ENCODE assay signal across 11 mouse cellular contexts in genomic region chr14:119895765-119896465, GRCm38 (mm10).
DNase-seq lines count a peak whose midpoint lies in the region; ATAC-seq and TF ChIP-seq lines count a peak whose summit lies in the region.
"Had no signal": no experiment of that assay in that cellular context is flagged by ENCODE, and none has a peak within 500 bp of the region (broad histone marks: within the 10 kb centered on the region; RNA-seq: fewer than 3 reads in every experiment).

No protein-coding gene starts in this region.

- H3K27me3 ChIP-seq in kidney, embryonic 16.5 days (ENCODE audit: insufficient read depth, low read length) = no peaks in the 10 kb centered on the region
- H3K27me3 ChIP-seq in kidney, adult 2 months (replicated peaks; ENCODE audit: control insufficient read depth, insufficient read depth, low read length) = no peaks in the 10 kb centered on the region
- H3K27me3 ChIP-seq in midbrain, embryonic 14.5 days (ENCODE audit: control insufficient read depth, insufficient read depth, low read length) = no peaks in the 10 kb centered on the region
- no peaks in the 10 kb centered on the region for H3K27me3 ChIP-seq in stomach, postnatal 0 days (ENCODE audit: control insufficient read depth, insufficient read depth, low read length)
- H3K27me3 ChIP-seq: forebrain, embryonic 15.5 days had no signal

- TF ChIP-seq CTCF in kidney, adult 2 months (conservative IDR thresholded peaks at IDR 0.05; ENCODE audit: insufficient read depth, insufficient read length, low read depth, low read length) = no peak
- TF ChIP-seq CTCF in stomach, postnatal 0 days (IDR thresholded peaks at IDR 0.05; ENCODE audit: low read depth) = no peak

- no peaks in the 10 kb centered on the region for H3K9me3 ChIP-seq in kidney, embryonic 16.5 days (ENCODE audit: low read length)
- no peaks in the 10 kb centered on the region for H3K9me3 ChIP-seq in midbrain, embryonic 14.5 days (ENCODE audit: control insufficient read depth, low read length)
- H3K9me3 ChIP-seq in stomach, postnatal 0 days (ENCODE audit: control insufficient read depth, low read length) = no peaks in the 10 kb centered on the region
- H3K9me3 ChIP-seq: forebrain, embryonic 15.5 days had no signal

- WGBS in kidney, embryonic 16.5 days = 33% methylated on average over 10 of the region's 10 CpGs
- 44% methylated on average over 10 of the region's 10 CpGs for WGBS in kidney, adult 2 months
- 63% methylated on average over 10 of the region's 10 CpGs for WGBS in midbrain, embryonic 14.5 days
- WGBS in stomach, postnatal 0 days = 54% methylated on average over 10 of the region's 10 CpGs

- H3K4me1 ChIP-seq in kidney, embryonic 16.5 days (ENCODE audit: insufficient read depth, low read length) = peaks cover 11% of the 10 kb centered on the region; the same call in 1 of the 2 replicates
- H3K4me1 ChIP-seq in kidney, adult 2 months (ENCODE audit: control insufficient read depth, insufficient read depth, low read length) = no peaks in the 10 kb centered on the region
- peaks cover 3% of the 10 kb centered on the region; the same call in 1 of the 2 replicates for H3K4me1 ChIP-seq in midbrain, embryonic 14.5 days (ENCODE audit: control insufficient read depth, insufficient read depth, low read length)
- H3K4me1 ChIP-seq in stomach, postnatal 0 days (replicated peaks; ENCODE audit: control insufficient read depth, insufficient read depth) = no peaks in the 10 kb centered on the region
- H3K4me1 ChIP-seq: forebrain, embryonic 15.5 days had no signal

- TF ChIP-seq EP300 in stomach, postnatal 0 days (optimal IDR thresholded peaks at IDR 0.05) = no peak

- H3K4me3 ChIP-seq in kidney, embryonic 16.5 days (ENCODE audit: low read length) = no peak overlapping the region
- no peak overlapping the region for H3K4me3 ChIP-seq in kidney, adult 2 months (ENCODE audit: insufficient read depth, low read depth, low read length)
- no peak overlapping the region for H3K4me3 ChIP-seq in midbrain, embryonic 14.5 days (replicated peaks; ENCODE audit: low read depth, low read length)
- H3K4me3 ChIP-seq in stomach, postnatal 0 days (ENCODE audit: low read depth, low read length) = no peak overlapping the region
- H3K4me3 ChIP-seq: forebrain, embryonic 15.5 days had no signal

- no peak for DNase-seq in kidney, adult 2 months
- DNase-seq in brain, adult 2 months (ENCODE audit: low read depth, low spot score) = peak; percentile 23
- peak; percentile 18 for DNase-seq in embryo, embryonic 9.5 days (ENCODE audit: extremely low spot score)
- DNase-seq in midbrain, embryonic 14.5 days = peak; percentile 60
- no peak for DNase-seq in stomach, postnatal 0 days (ENCODE audit: low spot score)
- no peak for DNase-seq in lung, postnatal 14 days
- DNase-seq: adrenal gland, adult 2 months had no signal

- TF ChIP-seq POLR2A in kidney, adult 2 months (IDR thresholded peaks at IDR 0.05; ENCODE audit: low read depth, low read length) = no peak

- no peak overlapping the region for H3K27ac ChIP-seq in kidney, embryonic 16.5 days (ENCODE audit: low read length)
- no peak overlapping the region for H3K27ac ChIP-seq in kidney, adult 2 months (ENCODE audit: insufficient read depth, low read depth, low read length)
- 0 out of 2 replicates have a peak overlapping the region, but pooled peaks have one; percentile 6 for H3K27ac ChIP-seq in midbrain, embryonic 14.5 days (replicated peaks; ENCODE audit: low read depth, low read length)
- no peak overlapping the region for H3K27ac ChIP-seq in stomach, postnatal 0 days (replicated peaks)
- H3K27ac ChIP-seq: forebrain, embryonic 15.5 days had no signal

- H3K36me3 ChIP-seq in kidney, embryonic 16.5 days (ENCODE audit: insufficient read depth, low read length) = no peaks in the 10 kb centered on the region
- no peaks in the 10 kb centered on the region for H3K36me3 ChIP-seq in kidney, adult 2 months (ENCODE audit: control insufficient read depth, insufficient read depth, low read length)
- H3K36me3 ChIP-seq in midbrain, embryonic 14.5 days (ENCODE audit: control insufficient read depth, insufficient read depth, low read length) = no peaks in the 10 kb centered on the region
- H3K36me3 ChIP-seq in stomach, postnatal 0 days (ENCODE audit: control insufficient read depth, insufficient read depth, low read length) = no peaks in the 10 kb centered on the region
- H3K36me3 ChIP-seq: forebrain, embryonic 15.5 days had no signal

- peak; percentile 27; the same call in 1 of the 2 replicates for ATAC-seq in kidney, embryonic 16.5 days (ENCODE audit: low FRiP score, low TSS enrichment)
- no peak; the same call in 1 of the 2 replicates for ATAC-seq in midbrain, embryonic 14.5 days (ENCODE audit: low FRiP score, low TSS enrichment)
- no peak for ATAC-seq in CD4-positive, CD25-positive, alpha-beta regulatory T cell, adult 4 months
- ATAC-seq in stomach, postnatal 0 days (ENCODE audit: low FRiP score, low TSS enrichment) = no peak
- ATAC-seq: forebrain, embryonic 15.5 days; lung, postnatal 0 days had no signal

- no peak overlapping the region for H3K9ac ChIP-seq in kidney, embryonic 16.5 days (replicated peaks; ENCODE audit: low read length)
- no peak overlapping the region for H3K9ac ChIP-seq in midbrain, embryonic 14.5 days (replicated peaks; ENCODE audit: low read length)
- no peak overlapping the region for H3K9ac ChIP-seq in stomach, postnatal 0 days (ENCODE audit: low read length)
- H3K9ac ChIP-seq: forebrain, embryonic 15.5 days had no signal

- no peak overlapping the region for H3K4me2 ChIP-seq in kidney, embryonic 16.5 days (replicated peaks; ENCODE audit: low read depth, low read length)
- no peak overlapping the region for H3K4me2 ChIP-seq in midbrain, embryonic 14.5 days (ENCODE audit: low read length)
- H3K4me2 ChIP-seq in stomach, postnatal 0 days (replicated peaks; ENCODE audit: low read depth) = no peak overlapping the region
- H3K4me2 ChIP-seq: forebrain, embryonic 15.5 days had no signal

Comparison
In these comparisons a context has a peak if more than half of its experiments do, and no peak if none do; other contexts are left out.
1. DNase-seq: peak in brain, adult 2 months (single experiment), embryo, embryonic 9.5 days (single experiment) and midbrain, embryonic 14.5 days (single experiment); none in kidney, adult 2 months (single experiment), stomach, postnatal 0 days (single experiment) and lung, postnatal 14 days (single experiment).